Mouse (Mus musculus) kidney, adult 8-10 months (tissue): ENCODE measurements around the gene Smpd2.

ENCODE experiments used
- DNase-seq, 2 experiments: peaks; one replicate each; pipeline ENCODE4 v3.0.0; 2022

The Smpd2 gene

DNA sequence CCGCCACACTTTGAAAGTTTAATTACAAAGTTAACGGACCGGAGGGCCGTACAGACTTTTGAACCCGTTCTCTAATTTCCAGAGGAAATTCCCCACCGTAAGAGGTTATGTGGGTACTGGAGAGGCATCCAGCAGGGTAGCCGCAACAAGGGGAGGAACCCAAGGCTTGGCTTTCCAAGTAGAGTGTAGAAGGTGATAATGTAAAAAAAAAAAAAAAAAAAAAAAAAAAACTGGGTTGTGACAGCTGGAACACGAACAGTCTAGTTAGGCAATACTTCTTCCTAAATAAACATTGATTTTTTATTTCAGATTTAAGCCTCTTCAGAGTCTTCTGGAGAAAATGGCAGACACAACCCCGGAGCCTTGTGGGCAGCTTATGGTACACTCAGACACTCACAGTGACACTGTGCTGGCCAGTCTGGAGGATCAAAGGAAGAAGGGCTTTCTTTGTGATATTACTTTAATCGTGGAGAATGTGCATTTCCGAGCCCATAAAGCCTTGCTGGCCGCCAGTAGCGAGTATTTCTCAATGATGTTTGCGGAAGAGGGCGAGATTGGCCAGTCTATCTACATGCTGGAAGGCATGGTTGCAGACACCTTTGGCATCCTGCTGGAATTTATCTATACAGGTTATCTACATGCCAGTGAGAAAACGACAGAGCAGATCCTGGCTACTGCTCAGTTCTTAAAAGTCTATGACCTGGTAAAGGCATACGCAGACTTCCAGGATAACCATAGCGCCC is 39.2 kb downstream of the Smpd2 start:
- no peak for DNase-seq

DNA sequence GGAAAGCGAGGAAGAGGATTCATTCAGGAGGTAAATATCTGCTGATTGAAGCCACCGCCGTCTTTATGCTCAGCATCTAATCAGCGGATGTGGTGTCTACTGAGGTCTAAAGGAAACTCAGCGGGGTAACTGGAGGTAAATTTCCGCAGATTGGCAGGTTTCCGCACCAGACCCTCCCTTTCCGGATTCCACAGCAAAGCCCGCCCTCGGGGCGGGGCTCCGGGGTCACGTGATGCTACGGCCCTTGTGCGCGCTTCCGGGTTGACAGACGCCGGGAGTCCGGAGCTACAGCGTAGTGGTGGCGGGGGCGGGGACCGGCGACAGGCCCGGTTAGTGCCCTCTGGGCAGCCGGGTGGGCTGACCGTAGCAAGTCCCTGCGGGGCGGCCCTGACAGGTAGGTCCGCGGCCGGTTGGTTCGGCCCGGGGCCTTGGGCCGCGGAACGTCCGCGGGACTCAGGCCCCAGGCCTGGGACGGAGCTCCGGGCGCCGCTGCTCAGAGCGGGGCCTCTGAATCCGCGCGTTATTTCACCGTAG is 40.0 kb downstream of the Smpd2 start, which contains the start of gene Zbtb24:
Zbtb24 (plus strand) TSS at position 247 of the 534 bp plus-strand sequence.
- DNase-seq = peak; percentile 96

DNA sequence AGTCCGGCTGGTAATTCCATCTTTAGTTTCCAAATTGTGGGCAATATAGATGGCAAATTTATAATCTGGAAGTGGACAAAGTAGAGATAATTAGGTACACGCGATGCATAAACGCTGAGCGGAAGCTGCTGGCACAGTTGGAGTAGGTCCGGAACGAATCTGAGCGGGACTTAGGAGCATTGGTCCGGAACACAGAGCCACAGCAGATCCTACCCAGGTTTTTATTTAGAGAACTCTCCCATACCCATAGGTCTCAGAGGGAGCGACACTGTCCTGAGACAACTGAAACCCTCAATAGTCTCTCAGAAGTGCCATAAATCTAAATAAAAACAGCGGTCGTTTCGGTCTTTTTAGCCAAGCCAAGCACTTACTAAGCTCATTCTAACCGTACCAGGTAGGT is 40.5 kb downstream of the Smpd2 start:
- DNase-seq = peak; percentile 39 to 53

DNA sequence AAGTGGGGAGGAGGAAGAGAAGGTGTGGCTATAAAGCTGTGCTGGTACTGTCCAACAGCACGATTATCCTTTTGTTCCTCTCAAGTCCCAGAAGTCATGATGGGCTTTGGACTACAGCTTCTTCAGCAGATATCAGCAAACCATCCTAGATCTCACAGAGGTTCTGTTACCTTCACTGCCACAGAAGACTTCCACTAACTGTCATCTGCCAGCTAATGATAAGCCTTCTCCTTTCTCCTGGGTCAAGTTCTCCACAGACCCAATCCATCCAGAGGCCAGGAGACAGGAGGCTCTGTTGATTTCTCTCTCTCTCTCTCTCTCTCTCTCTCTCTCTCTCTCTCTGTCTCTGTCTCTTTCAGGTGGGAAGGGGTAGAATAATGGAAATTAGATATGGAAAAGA is 42.0 kb downstream of the Smpd2 start:
- no peak for DNase-seq
